Mouse (Mus musculus) liver, embryonic 14.5 days (tissue): Measurements from ENCODE around the gene Nfil3.

Experiments
- CTCF ChIP-seq: IDR thresholded peaks from 2 replicates; pipeline ENCODE4 v1.5.1; 2016; ENCODE audit warnings: antibody characterized with exemption, low read depth, control low read depth
- EP300 ChIP-seq: IDR thresholded peaks from 2 replicates; pipeline ENCODE4 v1.6.1; 2016; ENCODE audit warnings: antibody characterized with exemption, low read depth

DNA sequence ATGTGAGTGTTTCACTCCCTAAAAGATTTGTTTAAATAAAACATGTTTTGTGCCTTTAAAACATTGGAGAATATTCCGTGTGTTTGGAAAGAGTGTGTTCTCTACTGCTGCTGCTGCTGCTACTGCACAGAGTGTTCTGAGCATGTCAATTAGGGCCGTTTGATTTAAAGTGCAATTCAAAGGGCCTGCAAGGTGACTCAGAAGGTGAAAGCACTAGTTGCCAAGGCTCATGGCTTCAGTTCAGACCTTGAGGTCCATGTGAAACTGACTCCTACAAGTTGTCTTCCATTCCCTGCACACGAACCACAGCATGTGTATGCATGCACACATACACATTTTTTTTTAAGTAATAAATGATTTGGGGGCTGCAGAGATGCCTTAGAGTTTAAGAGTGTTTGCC lies 22.4 kb upstream of the Nfil3 start:
- TF ChIP-seq CTCF (no peak), EP300 (no peak)
